In the genomic region with DNA sequence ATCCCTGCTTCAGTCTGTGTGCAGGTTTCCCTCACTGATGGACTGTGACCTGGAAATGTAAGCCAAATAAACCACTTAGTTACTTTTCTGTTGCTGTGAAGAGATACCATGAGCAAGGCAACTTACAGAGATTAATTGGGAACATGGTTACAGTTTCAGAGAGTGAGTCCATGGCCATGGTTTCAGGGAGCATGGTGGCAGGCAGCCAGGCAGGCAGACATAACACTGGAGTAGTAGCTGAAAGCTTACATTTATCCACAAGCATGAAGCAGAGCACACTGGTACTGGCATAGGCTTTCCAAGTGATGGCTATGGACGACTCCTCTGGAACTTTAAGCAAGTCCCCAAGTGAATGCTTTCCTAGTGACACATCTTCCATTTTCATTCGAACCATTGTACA, we compare ENCODE assay signal across 16 mouse cellular contexts. TPM values are rescaled to one million over a fixed set of nuclear protein-coding genes. Genes with fewer than 3 reads are reported as not detected.
"Had no signal": no experiment of that assay in that cellular context is flagged by ENCODE, and none has a peak within 500 bp of the region (broad histone marks: within the 10 kb centered on the region; RNA-seq: fewer than 3 reads in every experiment).

No protein-coding gene starts in this region.

- H3K4me3 ChIP-seq: limb, embryonic 13.5 days; midbrain, embryonic 13.5 days had no signal

- H3K27me3 ChIP-seq: limb, embryonic 13.5 days; midbrain, embryonic 13.5 days had no signal

- DNase-seq: kidney, adult 8-10 months; kidney, postnatal 36 days; layer of hippocampus, adult 9-11 months; layer of hippocampus, postnatal 36 days; lung, embryonic 14.5 days; lung, postnatal 10 days; right cerebral cortex, postnatal 14 days; thymus, adult 18-20 months; thymus, postnatal 14 days had no signal

- H3K4me1 ChIP-seq: limb, embryonic 13.5 days; midbrain, embryonic 13.5 days had no signal

- H3K27ac ChIP-seq: kidney, postnatal 0 days; limb, embryonic 13.5 days; midbrain, embryonic 13.5 days had no signal

RNA-seq across cellular contexts. Expression of gene Cyp4f18, which starts 44.3 kb away (rescaled TPM):
- total RNA-seq: layer of hippocampus, adult 18-20 months; layer of hippocampus, postnatal 36 days; left cerebral cortex, adult 8-10 months; left cerebral cortex, postnatal 36 days; midbrain, postnatal 0 days had no signal
